ENCODE assay signal across 9 mouse cellular contexts in genomic region chr1:78510862-78511261, GRCm38 (mm10). TPM values are rescaled to one million over a fixed set of nuclear protein-coding genes. Genes with fewer than 3 reads are reported as not detected.
A peak's percentile ranks its signal among the peaks of the same experiment; 100 is the strongest.
DNase-seq lines count a peak whose midpoint lies in the region; ATAC-seq lines count a peak whose summit lies in the region.
"Had no signal": no experiment of that assay in that cellular context is flagged by ENCODE, and none has a peak within 500 bp of the region (broad histone marks: within the 10 kb centered on the region; RNA-seq: fewer than 3 reads in every experiment).

Gene Mogat1, plus strand, starts transcription at chr1:78510991.

- no peak for DNase-seq in heart, adult 18-20 months
- no peak for DNase-seq in embryonic facial prominence, embryonic 14.5 days (ENCODE audit: low spot score)
- DNase-seq in kidney, adult 9 months: peak; percentile 89
- no peak for DNase-seq in left cerebral cortex, postnatal 36 days (ENCODE audit: low spot score in 2 of 2)
- DNase-seq in frontal cortex, postnatal 25 days (ENCODE audit: low spot score in 2 of 2): no peak
- DNase-seq in embryo, embryonic 10.5 days (ENCODE audit: low spot score): no peak
- DNase-seq: right cerebral cortex, postnatal 25 days had no signal

- no peak within 1 kb of the TSS for H3K27ac ChIP-seq in heart, embryonic 11.5 days (ENCODE audit: low read depth, low read length)
- H3K27ac ChIP-seq in embryonic facial prominence, embryonic 14.5 days (replicated peaks; ENCODE audit: low read depth, low read length): no peak within 1 kb of the TSS
- no peak within 1 kb of the TSS for H3K27ac ChIP-seq in midbrain, embryonic 12.5 days (replicated peaks)

- peak within 1 kb of the TSS; percentile 38 for H3K4me3 ChIP-seq in heart, embryonic 11.5 days (ENCODE audit: low read depth, low read length)
- peak within 1 kb of the TSS; percentile 37 for H3K4me3 ChIP-seq in embryonic facial prominence, embryonic 14.5 days (ENCODE audit: low read depth, low read length)
- H3K4me3 ChIP-seq in midbrain, embryonic 12.5 days: peak within 1 kb of the TSS; percentile 37

- no peak for ATAC-seq in heart, embryonic 11.5 days (replicated peaks; ENCODE audit: insufficient number of reproducible peaks, low FRiP score, low TSS enrichment)
- ATAC-seq in embryonic facial prominence, embryonic 14.5 days (ENCODE audit: low read depth): no peak
- ATAC-seq in midbrain, embryonic 12.5 days (ENCODE audit: low FRiP score, low read depth): no peak

- no peak within 1 kb of the TSS for H3K9ac ChIP-seq in heart, embryonic 11.5 days (ENCODE audit: low read depth, low read length)
- peak within 1 kb of the TSS; percentile 59 for H3K9ac ChIP-seq in embryonic facial prominence, embryonic 14.5 days (ENCODE audit: low read depth, low read length)
- H3K9ac ChIP-seq in midbrain, embryonic 12.5 days (replicated peaks): peak within 1 kb of the TSS; percentile 31; the same call in 1 of the 2 replicates

- WGBS in heart, embryonic 11.5 days (ENCODE audit: insufficient replicate concordance): 60% methylated on average over 5 of the region's 5 CpGs
- WGBS in embryonic facial prominence, embryonic 14.5 days: 51% methylated on average over 5 of the region's 5 CpGs
- 71% methylated on average over 5 of the region's 5 CpGs for WGBS in midbrain, embryonic 12.5 days

- H3K9me3 ChIP-seq in heart, embryonic 11.5 days (replicated peaks; ENCODE audit: control insufficient read depth, low read length): no peaks in the 10 kb centered on the region
- no peaks in the 10 kb centered on the region for H3K9me3 ChIP-seq in embryonic facial prominence, embryonic 14.5 days (ENCODE audit: control insufficient read depth, low read length)
- no peaks in the 10 kb centered on the region for H3K9me3 ChIP-seq in midbrain, embryonic 12.5 days

- H3K4me2 ChIP-seq in heart, embryonic 11.5 days: peak within 1 kb of the TSS; percentile 68
- peak within 1 kb of the TSS; percentile 69 for H3K4me2 ChIP-seq in embryonic facial prominence, embryonic 14.5 days (ENCODE audit: low read depth, low read length)
- peak within 1 kb of the TSS; percentile 56 for H3K4me2 ChIP-seq in midbrain, embryonic 12.5 days (replicated peaks)

- no peaks in the 10 kb centered on the region for H3K4me1 ChIP-seq in heart, embryonic 11.5 days (ENCODE audit: control insufficient read depth, insufficient read depth, low read length)
- H3K4me1 ChIP-seq in embryonic facial prominence, embryonic 14.5 days (ENCODE audit: control insufficient read depth, insufficient read depth, low read length): 0 out of 2 replicates have a peak, but pooled peaks cover 5% of the 10 kb centered on the region
- 0 out of 2 replicates have a peak, but pooled peaks cover 4% of the 10 kb centered on the region for H3K4me1 ChIP-seq in midbrain, embryonic 12.5 days

- H3K36me3 ChIP-seq in heart, embryonic 11.5 days (ENCODE audit: control insufficient read depth, insufficient read depth, low read length): no peaks in the 10 kb centered on the region
- H3K36me3 ChIP-seq in embryonic facial prominence, embryonic 14.5 days (ENCODE audit: control insufficient read depth, insufficient read depth, low read length): no peaks in the 10 kb centered on the region
- H3K36me3 ChIP-seq in midbrain, embryonic 12.5 days: no peaks in the 10 kb centered on the region

- intact Hi-C loops in left cerebral cortex, postnatal 36 days (cut with DNase I): no loop called here

- H3K27me3 ChIP-seq in heart, embryonic 11.5 days (ENCODE audit: control insufficient read depth, insufficient read depth, low read length): peaks cover 8% of the 10 kb centered on the region
- no peaks in the 10 kb centered on the region for H3K27me3 ChIP-seq in embryonic facial prominence, embryonic 14.5 days (replicated peaks; ENCODE audit: control insufficient read depth, insufficient read depth, low read length)
- H3K27me3 ChIP-seq in midbrain, embryonic 12.5 days: peaks cover 4% of the 10 kb centered on the region; the same call in 1 of the 2 replicates

RNA-seq across cellular contexts. Expression of gene Mogat1, which starts in this region (rescaled TPM):
- polyA plus RNA-seq in heart, embryonic 11.5 days (2014; fragmentation: Nextera tagmentation; extraction: Ambion mirVana): not detected in 2 replicates
- under 1 TPM in 1 of 2 experiments, not detected in 1; 0.69 TPM for total RNA-seq in heart, adult 18-20 months (2021)
- 0.69 and 0.72 TPM in 2 replicates for polyA plus RNA-seq in embryonic facial prominence, embryonic 14.5 days (2014; fragmentation: Nextera tagmentation; extraction: Ambion mirVana)
- not detected in 2 replicates for polyA plus RNA-seq in midbrain, embryonic 12.5 days (2016; fragmentation: Nextera tagmentation; extraction: Ambion mirVana)
- total RNA-seq in left cerebral cortex, postnatal 36 days (2021): not detected
